Mouse (Mus musculus) myocyte (in vitro differentiated cells): ENCODE measurements at regions not wholly inside any gene's neighbourhood (a gene's known extent, or its start where the extent isn't known, plus 50 kb on each side); places are given as distances from the start of the nearest gene placed in this dataset.

ENCODE experiments used
- CEBPB ChIP-seq: IDR thresholded peaks from 2 replicates; pipeline ENCODE4 v1.6.1; 2011; ENCODE audit warnings: mild to moderate bottlenecking, moderate library complexity; ENCODE audit not compliant: poor library complexity, insufficient read depth, severe bottlenecking
- MYOG ChIP-seq, 3 experiments: IDR thresholded peaks; one replicate each; pipeline ENCODE4 v1.6.1; 2011; ENCODE audit warnings: control low read depth in 2 of 3, low read depth in 2 of 3, mild to moderate bottlenecking in 2 of 3; ENCODE audit not compliant: insufficient read length in 2 of 3, control insufficient read depth in 1 of 3, insufficient read depth in 1 of 3
- POLR2A ChIP-seq: IDR thresholded peaks from one replicate; pipeline ENCODE4 v1.6.1; 2011; ENCODE audit warnings: low read depth, mild to moderate bottlenecking, control low read depth, moderate library complexity; ENCODE audit not compliant: insufficient read length
- USF1 ChIP-seq: IDR thresholded peaks from one replicate; pipeline ENCODE4 v1.6.1; 2011; ENCODE audit warnings: low read depth, mild to moderate bottlenecking, control low read depth, moderate library complexity

GRCm38 (mm10) chr16:52863554-52863953 is 409.7 kb upstream of the Alcam start:
- TF ChIP-seq CEBPB (no peak), MYOG (IDR thresholded peaks at IDR 0.05; ENCODE audit: control insufficient read depth in 1 of 3, insufficient read depth in 1 of 3, insufficient read length in 2 of 3, low read depth in 2 of 3) (no peak), USF1 (no peak), POLR2A (no peak)
